ENCODE assay signal across 23 mouse cellular contexts in the genomic region with DNA sequence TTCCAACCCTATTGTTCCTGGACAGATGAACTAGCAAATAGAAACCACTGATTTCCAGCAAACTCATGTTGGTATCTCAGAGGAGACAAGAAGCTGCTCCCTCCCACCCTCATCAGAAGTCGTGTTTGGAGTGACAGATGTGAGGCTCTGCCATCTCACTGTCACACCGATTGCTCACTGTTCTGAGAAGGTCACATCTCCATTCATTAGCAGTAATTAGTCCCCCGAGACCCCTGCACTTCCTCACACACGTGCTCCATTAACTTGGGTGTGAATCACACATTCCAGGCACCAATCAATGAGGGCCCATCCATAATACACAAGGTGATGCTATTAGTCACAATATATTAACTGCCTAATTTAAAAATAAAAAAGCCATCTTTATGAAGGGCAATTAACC. TPM values are rescaled to one million over a fixed set of nuclear protein-coding genes. Genes with fewer than 3 reads are reported as not detected.
"Had no signal": no experiment of that assay in that cellular context is flagged by ENCODE, and none has a peak within 500 bp of the region (broad histone marks: within the 10 kb centered on the region; RNA-seq: fewer than 3 reads in every experiment).

No protein-coding gene starts in this region.

- H3K4me2 ChIP-seq: limb, embryonic 12.5 days; limb, embryonic 15.5 days; liver, embryonic 11.5 days; lung, embryonic 14.5 days; midbrain, embryonic 11.5 days; midbrain, embryonic 15.5 days had no signal

- H3K9me3 ChIP-seq: limb, embryonic 12.5 days; limb, embryonic 15.5 days; midbrain, embryonic 15.5 days had no signal

- H3K36me3 ChIP-seq: limb, embryonic 12.5 days; limb, embryonic 15.5 days; midbrain, embryonic 15.5 days had no signal

- H3K9ac ChIP-seq: limb, embryonic 12.5 days; limb, embryonic 15.5 days; liver, embryonic 14.5 days; liver, postnatal 0 days; lung, embryonic 14.5 days; midbrain, embryonic 15.5 days had no signal

- H3K27me3 ChIP-seq: limb, embryonic 12.5 days; limb, embryonic 15.5 days; midbrain, embryonic 15.5 days had no signal

- H3K4me3 ChIP-seq: limb, embryonic 12.5 days; limb, embryonic 15.5 days; midbrain, embryonic 15.5 days had no signal

- DNase-seq: kidney, adult 9 months; kidney, postnatal 14 days; kidney, postnatal 4 days; left cerebral cortex, postnatal 4 days; liver, postnatal 0 days; lung, embryonic 14.5 days; thymus, adult 18-20 months; thymus, postnatal 36 days had no signal

- ATAC-seq: liver, postnatal 0 days; lung, postnatal 0 days; midbrain, embryonic 15.5 days had no signal

- H3K27ac ChIP-seq: limb, embryonic 12.5 days; limb, embryonic 15.5 days; liver, embryonic 14.5 days; midbrain, embryonic 15.5 days had no signal

- H3K4me1 ChIP-seq: limb, embryonic 12.5 days; limb, embryonic 15.5 days; midbrain, embryonic 15.5 days had no signal

RNA-seq across cellular contexts. Expression of gene Nkx1-2, which starts 26.7 kb away (rescaled TPM):
- total RNA-seq: layer of hippocampus, adult 18-20 months; layer of hippocampus, postnatal 14 days; left cerebral cortex, postnatal 14 days; left cerebral cortex, postnatal 4 days; megakaryocyte, adult 5-6 weeks had no signal
- polyA plus RNA-seq: kidney, embryonic 16.5 days; limb, embryonic 12.5 days; liver, embryonic 11.5 days; liver, postnatal 0 days; lung, embryonic 14.5 days; lung, postnatal 0 days; macrophage; stomach, embryonic 16.5 days; urinary bladder, adult 2 months had no signal
